Mouse (Mus musculus) brain, embryonic 14.5 days (tissue): ENCODE measurements at regions not wholly inside any gene's neighbourhood (a gene's known extent, or its start where the extent isn't known, plus 50 kb on each side); places are given as distances from the start of the nearest gene placed in this dataset.

Experiments used
- CTCF ChIP-seq: fragments of 200-500 bp; IDR thresholded peaks from 2 replicates; pipeline ENCODE4 v1.5.1; 2012; ENCODE audit warnings: inconsistent platforms, mild to moderate bottlenecking, moderate library complexity, borderline replicate concordance; ENCODE audit not compliant: insufficient read depth, insufficient read length; ENCODE audit errors: extremely low read depth
- POLR2A ChIP-seq: fragments of 200-500 bp; IDR thresholded peaks from 2 replicates; pipeline ENCODE4 v1.6.1; 2012; ENCODE audit warnings: mild to moderate bottlenecking, inconsistent platforms, borderline replicate concordance; ENCODE audit not compliant: poor library complexity, insufficient read depth, insufficient read length, severe bottlenecking; ENCODE audit errors: extremely low read depth

GRCm38 (mm10) chr2:9487381-9487914 is 393.6 kb upstream of the 4930412O13Rik start:
- no peak for TF ChIP-seq CTCF
- TF ChIP-seq POLR2A, result no peak
